Mouse (Mus musculus) embryo, embryonic 11.5 days (tissue): ENCODE measurements around the gene Olfr968.

Experiments used
- DNase-seq: peaks from one replicate; pipeline ENCODE4 v3.0.0-alpha.2; 2012; ENCODE audit warnings: low read depth, low spot score

Olfr968 gene

GRCm38 (mm10) chr9:39783153-39783552 is at the start of gene Olfr968:
Olfr968 (minus strand) TSS chr9:39783253.
- DNase-seq = no peak

- DNase-seq = no peak
These were observed 25.5 kb upstream of the Olfr968 start, which contains the start of gene Olfr970 for GRCm38 (mm10) chr9:39808560-39808959. Olfr970 (plus strand) TSS chr9:39808860.

GRCm38 (mm10) chr9:39790558-39790957 is 7.5 kb upstream of the Olfr968 start, which contains the start of gene Olfr969:
Olfr969 (plus strand) TSS chr9:39790945.
- no peak for DNase-seq

- no peak for DNase-seq
These were observed 36.6 kb downstream of the Olfr968 start for GRCm38 (mm10) chr9:39746428-39746827.

GRCm38 (mm10) chr9:39745949-39746348 is 37.1 kb downstream of the Olfr968 start, which contains the start of gene Olfr967:
Olfr967 (plus strand) TSS chr9:39746249.
- no peak for DNase-seq

- no peak for DNase-seq
These were observed 42.3 kb downstream of the Olfr968 start for GRCm38 (mm10) chr9:39740741-39741140.

- DNase-seq = no peak
These were observed 52.4 kb downstream of the Olfr968 start, which contains the start of gene Olfr150 for GRCm38 (mm10) chr9:39730678-39731077. Olfr150 (plus strand) TSS chr9:39730978.
